Mouse (Mus musculus): ENCODE results near the gene Thap2. TPM values are rescaled to one million over a fixed set of nuclear protein-coding genes. Genes with fewer than 3 reads are reported as not detected.

The Thap2 gene
- total RNA-seq, 2 experiments from 2014 or later: 5.7 to 5.8 TPM

Other genes starting within 250 kb of the Thap2 start
- gene Tph2, start 199.4 kb downstream of the Thap2 start, total RNA-seq (2015): not detected in 2 replicates
- gene Tph2, start 199.4 kb downstream of the Thap2 start, total RNA-seq (2017): not detected in 2 replicates
- gene Tbc1d15, start 133.0 kb downstream of the Thap2 start, total RNA-seq (2015): 57.4 and 60.6 TPM in 2 replicates
- 30.3 and 54.2 TPM in 2 replicates for gene Tbc1d15, start 133.0 kb downstream of the Thap2 start, total RNA-seq (2017)
- 88.2 and 97.4 TPM in 2 replicates for gene Rab21, start 68.8 kb downstream of the Thap2 start, total RNA-seq (2015)
- 49.3 and 53.4 TPM in 2 replicates for gene Rab21, start 68.8 kb downstream of the Thap2 start, total RNA-seq (2017)
- gene Tmem19, start 21.9 kb downstream of the Thap2 start, total RNA-seq (2015): 16.6 and 22.8 TPM in 2 replicates
- 20.2 and 25.6 TPM in 2 replicates for gene Tmem19, start 21.9 kb downstream of the Thap2 start, total RNA-seq (2017)
- 56.7 and 65.8 TPM in 2 replicates for gene Zfc3h1, start 516 bp upstream of the Thap2 start, total RNA-seq (2015)
- gene Zfc3h1, start 516 bp upstream of the Thap2 start, total RNA-seq (2017): 46.7 and 47.7 TPM in 2 replicates
- not detected in 2 replicates for gene A930009A15Rik, start 185.5 kb upstream of the Thap2 start, total RNA-seq (2015)
- not detected in 2 replicates for gene A930009A15Rik, start 185.5 kb upstream of the Thap2 start, total RNA-seq (2017)
- not detected in 2 replicates for gene Lgr5, start 203.3 kb upstream of the Thap2 start, total RNA-seq (2015)
- gene Lgr5, start 203.3 kb upstream of the Thap2 start, total RNA-seq (2017): 0.11 and 1.3 TPM in 2 replicates